Comparison of ENCODE assay signal across 7 mouse cellular contexts in the genomic region with DNA sequence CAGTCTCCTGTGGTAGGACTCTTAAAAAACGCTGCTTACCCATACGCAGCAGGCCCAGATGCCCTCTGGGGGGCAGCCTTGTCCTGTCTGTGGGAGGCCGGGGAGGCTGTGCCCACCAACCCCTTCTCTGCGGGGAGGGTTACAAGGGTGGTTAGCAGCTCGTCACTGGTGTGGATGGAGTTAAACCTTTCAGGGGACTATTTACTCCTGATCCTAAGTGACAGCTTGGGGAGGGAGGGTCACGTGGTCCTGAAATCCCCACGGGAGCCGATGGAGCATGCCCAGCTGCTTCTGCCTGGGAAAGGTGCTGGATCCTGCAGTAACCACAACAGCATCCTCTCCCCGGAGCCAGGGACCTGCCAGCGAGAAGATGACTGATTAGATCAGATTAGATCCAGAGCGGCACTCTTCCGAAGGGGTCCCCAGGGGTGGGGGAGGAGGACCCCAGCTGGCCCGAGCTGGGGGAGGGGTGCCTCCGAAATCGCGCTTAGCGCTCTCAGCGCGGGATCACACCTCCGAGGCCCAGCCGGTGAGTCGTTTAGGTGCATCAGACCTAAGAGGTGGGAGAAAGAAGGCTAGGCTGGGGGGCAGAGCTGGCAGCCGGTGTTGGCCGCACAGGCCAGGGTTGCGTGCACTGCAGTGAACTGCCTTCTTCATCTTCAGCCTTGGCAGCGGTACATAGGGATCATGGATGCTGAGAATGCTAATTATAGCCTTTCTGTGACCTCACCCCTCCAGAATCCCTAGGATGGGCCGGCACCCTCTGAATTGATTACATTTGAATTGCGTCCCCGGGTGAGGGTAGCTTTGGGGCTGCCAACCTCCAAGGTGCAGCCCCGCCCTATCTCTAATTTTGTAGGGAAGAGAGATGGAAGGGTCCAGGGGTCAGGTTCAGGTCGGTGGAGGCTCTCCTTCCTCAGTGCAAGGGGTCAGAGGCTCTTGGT. TPM values are rescaled to one million over a fixed set of nuclear protein-coding genes. Genes with fewer than 3 reads are reported as not detected.
DNase-seq lines count a peak whose midpoint lies in the region; ATAC-seq and TF ChIP-seq lines count a peak whose summit lies in the region.

No protein-coding gene starts in this region.

- H3K9me3 ChIP-seq in intestine, embryonic 14.5 days (ENCODE audit: control insufficient read depth, low read length), result no peaks in the 10 kb centered on the region

- TF ChIP-seq CTCF in cortical plate, adult 2 months (IDR thresholded peaks at IDR 0.05; ENCODE audit: extremely low read depth, insufficient read depth, low read length), result peak; percentile 83

- H3K9ac ChIP-seq in intestine, embryonic 14.5 days (ENCODE audit: low read length), result peak overlapping the region; percentile 39

- H3K4me3 ChIP-seq in cortical plate, adult 2 months (ENCODE audit: insufficient read depth, low read length), result peak overlapping the region; percentile 96
- peak overlapping the region; percentile 37 for H3K4me3 ChIP-seq in intestine, embryonic 14.5 days (ENCODE audit: low read depth, low read length)

- peak overlapping the region; percentile 58 for H3K27ac ChIP-seq in cortical plate, adult 2 months (ENCODE audit: insufficient read depth, low read length)
- no peak overlapping the region for H3K27ac ChIP-seq in intestine, embryonic 14.5 days (ENCODE audit: low read depth)

- peak; percentile 64 for ATAC-seq in intestine, embryonic 14.5 days (replicated peaks; ENCODE audit: low FRiP score, low TSS enrichment, low read depth)
- peak; percentile 80 for ATAC-seq in megakaryocyte progenitor cell, adult 5-6 weeks (replicated peaks; ENCODE audit: poor library complexity)

- WGBS in intestine, embryonic 14.5 days, result 2% methylated on average over 31 of the region's 31 CpGs

- intact Hi-C loops in gastrocnemius, postnatal 14 days (cut with DNase I; ENCODE audit: low total_unique reads), result no loop called here
- intact Hi-C loops in left cerebral cortex, postnatal 10 days (cut with DNase I), result loop anchor here (10.0 kb wide), 1 partner anchor 83 kb away; no protein-coding TSS in a partner anchor

- H3K4me2 ChIP-seq in intestine, embryonic 14.5 days (ENCODE audit: low read length), result peak overlapping the region; percentile 68

- H3K36me3 ChIP-seq in intestine, embryonic 14.5 days (ENCODE audit: control insufficient read depth, insufficient read depth, low read length), result no peaks in the 10 kb centered on the region

- H3K27me3 ChIP-seq in intestine, embryonic 14.5 days (replicated peaks; ENCODE audit: control insufficient read depth, insufficient read depth, low read length), result peaks cover 11% of the 10 kb centered on the region; the same call in 1 of the 2 replicates

- DNase-seq in adrenal gland, adult 2 months, result peak; percentile 78
- peak; percentile 77 for DNase-seq in gastrocnemius, postnatal 14 days
- DNase-seq in intestine, embryonic 14.5 days (ENCODE audit: low spot score), result peak; percentile 92
- DNase-seq in left cerebral cortex, postnatal 10 days (ENCODE audit: extremely low spot score in 1 of 2, low spot score in 2 of 2), result peak; percentile 85 to 86
- DNase-seq in skeletal muscle tissue, adult 2 months (ENCODE audit: low read depth, low spot score), result peak; percentile 47

- H3K4me1 ChIP-seq in cortical plate, adult 2 months (ENCODE audit: control insufficient read depth, insufficient read depth, low read length), result no peaks in the 10 kb centered on the region; the same call in 1 of the 2 replicates
- peaks cover 17% of the 10 kb centered on the region for H3K4me1 ChIP-seq in intestine, embryonic 14.5 days (replicated peaks; ENCODE audit: control insufficient read depth, insufficient read depth, low read length)

- TF ChIP-seq POLR2A in cortical plate, adult 2 months (IDR thresholded peaks at IDR 0.05; ENCODE audit: extremely low read depth, insufficient read depth, low read length), result peak; percentile 72

RNA-seq across cellular contexts. Expression of gene Plekha6, which starts 17.3 kb away (rescaled TPM):
- 10 to 100 TPM; 10.3 to 22.6 TPM for total RNA-seq in adrenal gland, adult 2 months (2021)
- polyA plus RNA-seq in adrenal gland, adult 2 months (2012; rRNA removed), result 16.9 and 22.5 TPM in 2 replicates
- polyA plus RNA-seq in cortical plate, adult 2 months (2012; rRNA removed), result 82.2 and 83.2 TPM in 2 replicates
- 10 to 100 TPM; 14.5 to 15.5 TPM for total RNA-seq in gastrocnemius, postnatal 14 days (2021)
- 15.9 TPM in 2 replicates for polyA plus RNA-seq in intestine, embryonic 14.5 days (2014; fragmentation: Nextera tagmentation; extraction: Ambion mirVana)
- 10 to 100 TPM; 57.2 to 59.3 TPM for total RNA-seq in left cerebral cortex, postnatal 10 days (2021)
- 0.42 and 1.8 TPM in 2 replicates for total RNA-seq in megakaryocyte progenitor cell, adult 5-6 weeks (2015)
- 1.1 and 2.2 TPM in 2 replicates for total RNA-seq in megakaryocyte progenitor cell, adult 5-6 weeks (2017)

RNA-seq across cellular contexts. Expression of gene Ppp1r15b, which starts 50.4 kb away (rescaled TPM):
- 10 to 100 TPM; 89.6 to 90.2 TPM for total RNA-seq in adrenal gland, adult 2 months (2021)
- 34.1 and 40.4 TPM in 2 replicates for polyA plus RNA-seq in adrenal gland, adult 2 months (2012; rRNA removed)
- polyA plus RNA-seq in cortical plate, adult 2 months (2012; rRNA removed), result 23.9 and 25.6 TPM in 2 replicates
- total RNA-seq in gastrocnemius, postnatal 14 days (2021), result 10 to 100 TPM; 22.1 to 24.6 TPM
- polyA plus RNA-seq in intestine, embryonic 14.5 days (2014; fragmentation: Nextera tagmentation; extraction: Ambion mirVana), result 50.6 and 54.4 TPM in 2 replicates
- 10 to 100 TPM; 43.6 to 44.1 TPM for total RNA-seq in left cerebral cortex, postnatal 10 days (2021)
- 54.1 and 60.2 TPM in 2 replicates for total RNA-seq in megakaryocyte progenitor cell, adult 5-6 weeks (2015)
- total RNA-seq in megakaryocyte progenitor cell, adult 5-6 weeks (2017), result 86.1 and 90.7 TPM in 2 replicates
